Mouse (Mus musculus): ENCODE data around the gene Msl3.
"Not testable (repeated sequence)": the region's sequence is repeated elsewhere in the genome, so short reads cannot be mapped to it uniquely, and the experiment has no call there.

The Msl3 gene

GRCm38 (mm10) chrX:168673525-168674406 lies at the start of gene Msl3:
Gene Msl3 (minus strand): TSS chrX:168673898.
- no peak for DNase-seq (ENCODE audit: extremely low read depth, low read depth, low spot score)

GRCm38 (mm10) chrX:168717969-168718368 lies 44.3 kb upstream of the Msl3 start:
- DNase-seq (ENCODE audit: extremely low read depth, low read depth, low spot score): no peak

- DNase-seq (ENCODE audit: extremely low read depth, low read depth, low spot score): no peak
Observed at GRCm38 (mm10) chrX:168674407-168674962, 787 bp upstream of the Msl3 start.

GRCm38 (mm10) chrX:168672913-168673524 lies 679 bp downstream of the Msl3 start:
- no peak for DNase-seq (ENCODE audit: extremely low read depth, low read depth, low spot score)

- DNase-seq (ENCODE audit: extremely low read depth, low read depth, low spot score): no peak
Observed at GRCm38 (mm10) chrX:168672425-168672824, 1.3 kb downstream of the Msl3 start.

GRCm38 (mm10) chrX:168663982-168664689 lies 9.6 kb downstream of the Msl3 start:
- DNase-seq (ENCODE audit: extremely low read depth, low read depth, low spot score): no peak

- DNase-seq (ENCODE audit: extremely low read depth, low read depth, low spot score): no peak
Observed at GRCm38 (mm10) chrX:168660236-168660635, 13.5 kb downstream of the Msl3 start.

GRCm38 (mm10) chrX:168659803-168660202 lies 13.9 kb downstream of the Msl3 start:
- not testable (repeated sequence) for DNase-seq (ENCODE audit: extremely low read depth, low read depth, low spot score)

GRCm38 (mm10) chrX:168659275-168659674 lies 14.4 kb downstream of the Msl3 start:
- DNase-seq (ENCODE audit: extremely low read depth, low read depth, low spot score): no peak

- no peak for DNase-seq (ENCODE audit: extremely low read depth, low read depth, low spot score)
Observed at GRCm38 (mm10) chrX:168657795-168658194, 15.9 kb downstream of the Msl3 start.

- no peak for DNase-seq (ENCODE audit: extremely low read depth, low read depth, low spot score)
Observed at GRCm38 (mm10) chrX:168649336-168649735, 24.4 kb downstream of the Msl3 start.

GRCm38 (mm10) chrX:168647746-168648145 lies 26.0 kb downstream of the Msl3 start:
- DNase-seq (ENCODE audit: extremely low read depth, low read depth, low spot score): no peak

- DNase-seq (ENCODE audit: extremely low read depth, low read depth, low spot score): no peak
Observed at GRCm38 (mm10) chrX:168643451-168643850, 30.2 kb downstream of the Msl3 start.

- no peak for DNase-seq (ENCODE audit: extremely low read depth, low read depth, low spot score)
Observed at GRCm38 (mm10) chrX:168639556-168640356, 33.9 kb downstream of the Msl3 start.

All from fat pad, adult 2 months (tissue).